Mouse (Mus musculus) bone marrow macrophage, adult 2 months (primary cell): Measurements from ENCODE around the gene Gm45233.
"Not testable (repeated sequence)": the region's sequence is repeated elsewhere in the genome, so short reads cannot be mapped to it uniquely, and the experiment has no call there.

Source experiments
- CTCF ChIP-seq: IDR thresholded peaks from 2 replicates; pipeline ENCODE4 v1.5.1; 2012; ENCODE audit warnings: low read depth, mild to moderate bottlenecking, low read length, moderate library complexity
- POLR2A ChIP-seq: IDR thresholded peaks from 2 replicates; pipeline ENCODE4 v1.6.1; 2012; ENCODE audit warnings: mild to moderate bottlenecking, low read depth, low read length, borderline replicate concordance

GRCm38 (mm10) chr7:43411724-43412123, 32.2 kb upstream of the Gm45233 start:
- TF ChIP-seq POLR2A, CTCF: not testable (repeated sequence)
